Mouse (Mus musculus) G1E (cell line): ENCODE data around the gene Adra2a. TPM values are rescaled to one million over a fixed set of nuclear protein-coding genes. Genes with fewer than 3 reads are reported as not detected.

Source experiments
- ATAC-seq: 2 replicates; pipeline ENCODE4 v1.8.0; 2016; ENCODE audit warnings: mild to moderate bottlenecking; ENCODE audit not compliant: insufficient number of reproducible peaks, poor library complexity, low FRiP score, severe bottlenecking; ENCODE audit errors: extremely low read depth
- DNase-seq: peaks from one replicate; pipeline ENCODE4 v3.0.0; 2012; ENCODE audit warnings: low spot score
- H3K27me3 ChIP-seq: 2 replicates; pipeline ENCODE4 v1.6.1; 2012; ENCODE audit warnings: mild to moderate bottlenecking, low read length, inconsistent platforms; ENCODE audit not compliant: insufficient read depth
- H3K36me3 ChIP-seq: replicated peaks from 2 replicates; pipeline ENCODE3; 2012; ENCODE audit warnings: mild to moderate bottlenecking, inconsistent platforms
- H3K4me1 ChIP-seq: 2 replicates; pipeline ENCODE4 v1.6.1; 2012; ENCODE audit warnings: low read depth, low read length, inconsistent platforms, mixed read lengths; ENCODE audit not compliant: insufficient read depth
- H3K4me3 ChIP-seq: 2 replicates; pipeline ENCODE4 v1.5.1; 2012; ENCODE audit warnings: low read depth, mild to moderate bottlenecking, inconsistent platforms, low read length, moderate library complexity, mixed read lengths
- H3K9me3 ChIP-seq: replicated peaks from 2 replicates; pipeline ENCODE4 v1.6.1; 2012; ENCODE audit warnings: inconsistent platforms
- CTCF ChIP-seq: IDR thresholded peaks from 2 replicates; pipeline ENCODE4 v1.5.1; 2012; ENCODE audit warnings: low read depth, low read length, inconsistent platforms, mixed read lengths
- GATA1 ChIP-seq: IDR thresholded peaks from 2 replicates; pipeline ENCODE4 v1.6.1; 2012; ENCODE audit warnings: borderline replicate concordance, low read length, inconsistent platforms, mixed read lengths
- GATA2 ChIP-seq: IDR thresholded peaks from 2 replicates; pipeline ENCODE4 v1.6.1; 2012; ENCODE audit warnings: low read depth, low read length, inconsistent platforms, borderline replicate concordance
- POLR2AphosphoS5 ChIP-seq: IDR thresholded peaks from 2 replicates; pipeline ENCODE4 v1.6.1; 2012; ENCODE audit warnings: low read depth, low read length, inconsistent platforms; ENCODE audit not compliant: insufficient replicate concordance
- TAL1 ChIP-seq: conservative IDR thresholded peaks from 2 replicates; pipeline ENCODE4 v1.6.1; 2012; ENCODE audit warnings: low read depth, low read length, inconsistent platforms, mixed read lengths
- polyA plus RNA-seq: library from polyadenylated mRNA; stranded (reverse); fragments of >175 nt; gene quantifications from 2 replicates; pipeline ENCODE4 v1.2.3, GENCODE M21; 2012
- total RNA-seq, 2 experiments: library from RNA; stranded (forward) in 1 of 2; stranded (reverse) in 1 of 2; fragments of 200-1000 nt in 1 of 2; fragments of >200 nt in 1 of 2; fragmentation: Nextera tagmentation in 1 of 2; gene quantifications; 2 replicates each; pipeline ENCODE4 v1.2.3; 2014 to 2017

Gene Adra2a
- total and polyA plus RNA-seq, 3 experiments, result 8.2 to 40.6 (median 13.2) TPM

- ATAC-seq (no peak), DNase-seq (no peak)
- no peak overlapping the region for H3K4me3 ChIP-seq
- H3K9me3 ChIP-seq, result no peaks in the 10 kb centered on the region
- H3K27me3 ChIP-seq, result peaks cover 15% of the 10 kb centered on the region
- no peaks in the 10 kb centered on the region for H3K36me3 ChIP-seq
- TF ChIP-seq TAL1, result no peak
- no peak for TF ChIP-seq CTCF
- TF ChIP-seq POLR2AphosphoS5, result no peak
- no peak for TF ChIP-seq GATA2
- no peak for TF ChIP-seq GATA1
- no peaks in the 10 kb centered on the region for H3K4me1 ChIP-seq
Observed at GRCm38 (mm10) chr19:54095716-54096115, 51.8 kb downstream of the Adra2a start.

DNA sequence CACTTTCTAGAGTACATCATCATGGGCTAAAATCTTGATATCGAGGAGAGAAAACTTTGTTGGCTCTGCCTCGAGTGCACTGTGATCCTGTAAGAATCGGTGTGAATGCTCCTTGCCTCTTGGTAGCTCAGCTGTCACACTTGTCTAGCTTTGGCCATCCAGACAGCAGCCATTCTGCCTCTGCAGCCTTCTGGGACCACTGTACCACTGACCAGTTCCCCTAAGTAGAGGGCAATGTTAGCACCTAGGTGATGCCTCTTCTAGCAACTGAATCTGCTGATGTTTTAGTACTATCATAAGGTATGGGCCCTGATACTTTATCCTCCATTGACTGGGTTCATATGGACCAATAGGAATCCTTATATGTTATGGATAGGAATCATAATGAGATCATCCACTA, 54.4 kb downstream of the Adra2a start:
- Histone ChIP-seq H3K36me3 (no peaks in the 10 kb centered on the region), H3K27me3 (peaks cover 18% of the 10 kb centered on the region), H3K4me1 (no peaks in the 10 kb centered on the region), H3K4me3 (no peak overlapping the region), H3K9me3 (no peaks in the 10 kb centered on the region)
- ATAC-seq, result no peak
- no peak for DNase-seq
- no peak for TF ChIP-seq POLR2AphosphoS5
- no peak for TF ChIP-seq CTCF
- no peak for TF ChIP-seq TAL1
- no peak for TF ChIP-seq GATA2
- no peak for TF ChIP-seq GATA1

Other genes starting within 250 kb of the Adra2a start
- gene Pdcd4, start 151.9 kb upstream of the Adra2a start, total RNA-seq (2014; fragmentation: Nextera tagmentation), result 216 and 255 TPM in 2 replicates
- 176 and 270 TPM in 2 replicates for gene Pdcd4, start 151.9 kb upstream of the Adra2a start, total RNA-seq (2017)
- 71.6 and 93.3 TPM in 2 replicates for gene Pdcd4, start 151.9 kb upstream of the Adra2a start, polyA plus RNA-seq
- gene Shoc2, start 99.8 kb upstream of the Adra2a start, total RNA-seq (2014; fragmentation: Nextera tagmentation), result 127 and 130 TPM in 2 replicates
- gene Shoc2, start 99.8 kb upstream of the Adra2a start, total RNA-seq (2017), result 123 and 124 TPM in 2 replicates
- gene Shoc2, start 99.8 kb upstream of the Adra2a start, polyA plus RNA-seq, result 3.2 and 4.3 TPM in 2 replicates
- 56.2 and 69.1 TPM in 2 replicates for gene Bbip1, start 99.5 kb upstream of the Adra2a start, total RNA-seq (2014; fragmentation: Nextera tagmentation)
- 65.2 and 75.7 TPM in 2 replicates for gene Bbip1, start 99.5 kb upstream of the Adra2a start, total RNA-seq (2017)
- gene Bbip1, start 99.5 kb upstream of the Adra2a start, polyA plus RNA-seq, result 4.5 and 5.7 TPM in 2 replicates